Mouse (Mus musculus) midbrain, embryonic 16.5 days (tissue): ENCODE results near the gene Ass1. TPM values are rescaled to one million over a fixed set of nuclear protein-coding genes. Genes with fewer than 3 reads are reported as not detected.
A peak's percentile ranks its signal among the peaks of the same experiment; 100 is the strongest.

ENCODE experiments used
- ATAC-seq: fragments of 200-750 bp; cut with Nextera tagmentation; 2 replicates; pipeline ENCODE4 v1.8.0; 2017; ENCODE audit warnings: moderate TSS enrichment
- H3K27ac ChIP-seq: fragments of 300-500 bp; sonication (generic); 2 replicates; pipeline ENCODE4 v1.5.1; 2014; ENCODE audit warnings: mild to moderate bottlenecking, low read length, mixed read lengths
- H3K27me3 ChIP-seq: fragments of 300-500 bp; sonication (generic); 2 replicates; pipeline ENCODE4 v1.6.1; 2014; ENCODE audit warnings: low read depth, low read length, mixed read lengths; ENCODE audit not compliant: control insufficient read depth, insufficient read depth
- H3K36me3 ChIP-seq: fragments of 300-500 bp; sonication (generic); 2 replicates; pipeline ENCODE4 v1.6.1; 2014; ENCODE audit warnings: mild to moderate bottlenecking, low read length, moderate library complexity, mixed read lengths; ENCODE audit not compliant: control insufficient read depth, insufficient read depth
- H3K4me1 ChIP-seq: fragments of 300-500 bp; sonication (generic); 2 replicates; pipeline ENCODE4 v1.6.1; 2014; ENCODE audit warnings: mild to moderate bottlenecking, low read length, mixed read lengths; ENCODE audit not compliant: control insufficient read depth, insufficient read depth
- H3K4me2 ChIP-seq: fragments of 300-500 bp; sonication (generic); 2 replicates; pipeline ENCODE4 v1.6.1; 2014; ENCODE audit warnings: mild to moderate bottlenecking, low read length, mixed read lengths
- H3K4me3 ChIP-seq: fragments of 300-500 bp; sonication (generic); 2 replicates; pipeline ENCODE4 v1.5.1; 2014; ENCODE audit warnings: low read depth, mild to moderate bottlenecking, low read length, moderate library complexity, mixed read lengths
- H3K9ac ChIP-seq: fragments of 300-500 bp; sonication (generic); 2 replicates; pipeline ENCODE4 v1.6.1; 2014; ENCODE audit warnings: low read depth, low read length, mixed read lengths
- H3K9me3 ChIP-seq: fragments of 300-500 bp; sonication (generic); replicated peaks from 2 replicates; pipeline ENCODE4 v1.6.1; 2014; ENCODE audit warnings: mild to moderate bottlenecking, low read length, mixed read lengths; ENCODE audit not compliant: control insufficient read depth, poor library complexity, severe bottlenecking
- WGBS: fragments of 180-500 bp; shearing (Covaris S2); extraction: QIAGEN DNeasy Blood & Tissue Kit; methylation state at CpG from one replicate; pipeline ENCODE4 v1.1.7; 2014; 5-methylcytosine and 5-hydroxymethylcytosine counted together
- polyA plus RNA-seq: library from polyadenylated mRNA; unstranded; fragments of >200 nt; fragmentation: Nextera tagmentation; extraction: Ambion mirVana; gene quantifications from 2 replicates; pipeline ENCODE4 v1.2.1, GENCODE M21; 2015

Gene Ass1
- polyA plus RNA-seq, 1 experiment from 2014 or later: 12.0 TPM

- H3K27ac ChIP-seq: no peak overlapping the region
- H3K9ac ChIP-seq: no peak overlapping the region
- peaks cover 27% of the 10 kb centered on the region for H3K27me3 ChIP-seq
- ATAC-seq: no peak
- H3K36me3 ChIP-seq: no peaks in the 10 kb centered on the region
- 0 out of 2 replicates have a peak, but pooled peaks cover 2% of the 10 kb centered on the region for H3K4me1 ChIP-seq
- H3K4me3 ChIP-seq: no peak overlapping the region
- 86% methylated on average over 7 of the region's 7 CpGs for WGBS
- H3K4me2 ChIP-seq: no peak overlapping the region
- H3K9me3 ChIP-seq: no peaks in the 10 kb centered on the region
Observed at GRCm38 (mm10) chr2:31463253-31463652, 6.8 kb upstream of the Ass1 start.

- no peaks in the 10 kb centered on the region for H3K36me3 ChIP-seq
- H3K4me3 ChIP-seq: no peak overlapping the region
- no peak for ATAC-seq
- 66% methylated on average over 8 of the region's 8 CpGs for WGBS
- H3K9me3 ChIP-seq: no peaks in the 10 kb centered on the region
- H3K27ac ChIP-seq: no peak overlapping the region
- no peak overlapping the region for H3K9ac ChIP-seq
- H3K4me1 ChIP-seq: 0 out of 2 replicates have a peak, but pooled peaks cover 2% of the 10 kb centered on the region
- no peak overlapping the region for H3K4me2 ChIP-seq
- peaks cover 23% of the 10 kb centered on the region for H3K27me3 ChIP-seq
Observed at GRCm38 (mm10) chr2:31463696-31464528, 6.1 kb upstream of the Ass1 start.

GRCm38 (mm10) chr2:31464529-31464910 lies 5.5 kb upstream of the Ass1 start:
- H3K4me3 ChIP-seq: no peak overlapping the region
- peaks cover 6% of the 10 kb centered on the region for H3K4me1 ChIP-seq
- no peak overlapping the region for H3K9ac ChIP-seq
- no peaks in the 10 kb centered on the region for H3K36me3 ChIP-seq
- H3K4me2 ChIP-seq: no peak overlapping the region
- no peak for ATAC-seq
- no peaks in the 10 kb centered on the region for H3K9me3 ChIP-seq
- H3K27ac ChIP-seq: no peak overlapping the region
- H3K27me3 ChIP-seq: peaks cover 24% of the 10 kb centered on the region
- WGBS: 87% methylated on average over 6 of the region's 6 CpGs

GRCm38 (mm10) chr2:31467457-31467856 lies 2.5 kb upstream of the Ass1 start:
- Histone ChIP-seq H3K36me3 (no peaks in the 10 kb centered on the region), H3K4me3 (no peak overlapping the region), H3K4me1 (peaks cover 8% of the 10 kb centered on the region), H3K9ac (no peak overlapping the region), H3K27ac (no peak overlapping the region), H3K9me3 (no peaks in the 10 kb centered on the region), H3K4me2 (no peak overlapping the region), H3K27me3 (peaks cover 29% of the 10 kb centered on the region)
- ATAC-seq: no peak
- WGBS: 75% methylated on average over 1 of the region's 1 CpGs

GRCm38 (mm10) chr2:31468857-31469256 lies 1.1 kb upstream of the Ass1 start:
- H3K4me2 ChIP-seq: no peak overlapping the region
- peaks cover 8% of the 10 kb centered on the region for H3K4me1 ChIP-seq
- H3K27me3 ChIP-seq: peaks cover 28% of the 10 kb centered on the region
- H3K27ac ChIP-seq: no peak overlapping the region
- 81% methylated on average over 7 of the region's 7 CpGs for WGBS
- no peak overlapping the region for H3K4me3 ChIP-seq
- H3K9ac ChIP-seq: no peak overlapping the region
- no peak for ATAC-seq
- H3K36me3 ChIP-seq: no peaks in the 10 kb centered on the region
- H3K9me3 ChIP-seq: no peaks in the 10 kb centered on the region

GRCm38 (mm10) chr2:31469480-31469879 lies 527 bp upstream of the Ass1 start:
- H3K36me3 ChIP-seq: no peaks in the 10 kb centered on the region
- ATAC-seq: no peak
- H3K9me3 ChIP-seq: no peaks in the 10 kb centered on the region
- H3K9ac ChIP-seq: peak overlapping the region; percentile 74
- H3K4me3 ChIP-seq: peak overlapping the region; percentile 49
- peak overlapping the region; percentile 95 for H3K4me2 ChIP-seq
- WGBS: 11% methylated on average over 7 of the region's 7 CpGs
- H3K27me3 ChIP-seq: peaks cover 27% of the 10 kb centered on the region
- H3K27ac ChIP-seq: no peak overlapping the region
- peaks cover 9% of the 10 kb centered on the region for H3K4me1 ChIP-seq

GRCm38 (mm10) chr2:31470683-31471385 lies 827 bp downstream of the Ass1 start:
- Histone ChIP-seq H3K4me1 (peaks cover 12% of the 10 kb centered on the region), H3K4me2 (peak overlapping the region; percentile 95), H3K27me3 (peaks cover 27% of the 10 kb centered on the region), H3K4me3 (peak overlapping the region; percentile 49), H3K27ac (no peak overlapping the region), H3K9ac (0 out of 2 replicates have a peak overlapping the region, but pooled peaks have one; percentile 74), H3K9me3 (no peaks in the 10 kb centered on the region), H3K36me3 (no peaks in the 10 kb centered on the region)
- ATAC-seq: no peak
- 13% methylated on average over 18 of the region's 19 CpGs for WGBS

GRCm38 (mm10) chr2:31471611-31472010 lies 1.6 kb downstream of the Ass1 start:
- H3K4me3 ChIP-seq: no peak overlapping the region
- H3K4me2 ChIP-seq: no peak overlapping the region
- H3K27me3 ChIP-seq: peaks cover 27% of the 10 kb centered on the region
- H3K4me1 ChIP-seq: peaks cover 12% of the 10 kb centered on the region
- ATAC-seq: no peak
- no peaks in the 10 kb centered on the region for H3K9me3 ChIP-seq
- 56% methylated on average over 6 of the region's 6 CpGs for WGBS
- no peak overlapping the region for H3K27ac ChIP-seq
- H3K9ac ChIP-seq: no peak overlapping the region
- H3K36me3 ChIP-seq: no peaks in the 10 kb centered on the region
